Mouse (Mus musculus) gastrocnemius, postnatal 4 days (tissue): Measurements from ENCODE around the gene Pglyrp3. TPM values are rescaled to one million over a fixed set of nuclear protein-coding genes. Genes with fewer than 3 reads are reported as not detected.
A peak's percentile ranks its signal among the peaks of the same experiment; 100 is the strongest.
"Not testable (repeated sequence)": the region's sequence is repeated elsewhere in the genome, so short reads cannot be mapped to it uniquely, and the experiment has no call there.

ENCODE experiments used
- DNase-seq, 2 experiments: peaks; one replicate each; pipeline ENCODE4 v3.0.0; 2021 to 2022; ENCODE audit warnings: low spot score in 2 of 2, mixed read lengths in 2 of 2
- long read RNA-seq, 2 experiments: library from polyadenylated mRNA; stranded (forward); transcript quantifications; one replicate each; pipeline ENCODE4 v2.0.0; 2021
- microRNA-seq: library from miRNA; unstranded; fragments of <30 nt; microRNA quantifications from one replicate; pipeline ENCODE4 v1.2.0, GENCODE M21; 2021
- total RNA-seq, 2 experiments: library from RNA; stranded (reverse); gene quantifications; 2 replicates each; pipeline ENCODE4 v1.2.3; 2021

The Pglyrp3 gene
- total RNA-seq = not detected
- long read RNA-seq, experiment 1 = 0 reads
- long read RNA-seq, experiment 2 = 0 reads

GRCm38 (mm10) chr3:92014283-92014682, at the start of gene Pglyrp3:
Gene Pglyrp3 (plus strand): TSS chr3:92014583.
- DNase-seq = no peak

GRCm38 (mm10) chr3:92011001-92011400, 3.4 kb upstream of the Pglyrp3 start:
- no peak for DNase-seq

- DNase-seq = not testable (repeated sequence)
Measured at GRCm38 (mm10) chr3:92024541-92024940, 10.2 kb downstream of the Pglyrp3 start.

- no peak for DNase-seq
Measured at GRCm38 (mm10) chr3:92033203-92033602, 18.8 kb downstream of the Pglyrp3 start.

GRCm38 (mm10) chr3:92033892-92034291, 19.5 kb downstream of the Pglyrp3 start:
- DNase-seq = no peak

GRCm38 (mm10) chr3:92050382-92051054, 36.1 kb downstream of the Pglyrp3 start:
- no peak for DNase-seq

- peak; percentile 35 to 64 for DNase-seq
Measured at GRCm38 (mm10) chr3:92080462-92081284, 66.3 kb downstream of the Pglyrp3 start.

Small RNA genes lying within 50 kb of the gene (microRNA-seq; reads per million reads assigned to microRNA genes)
- gene Gm23697 (not detected), gene Gm25145 (not detected)

Other genes starting within 250 kb of the Pglyrp3 start
- gene Lor, start 68.6 kb downstream of the Pglyrp3 start, total RNA-seq = under 1 TPM in 1 of 2 experiments, not detected in 1; 0.44 TPM
- not detected for gene Prr9, start 109.4 kb downstream of the Pglyrp3 start, total RNA-seq
- gene Lelp1, start 128.2 kb downstream of the Pglyrp3 start, total RNA-seq = not detected
- gene Sprr2a1, start 201.2 kb downstream of the Pglyrp3 start, total RNA-seq = not detected
- gene Sprr2a2, start 201.3 kb downstream of the Pglyrp3 start, total RNA-seq = 1 to 10 TPM in 1 of 2 experiments, not detected in 1; 1.6 TPM